Mouse (Mus musculus) bone marrow macrophage, adult 2 months (primary cell): ENCODE measurements around the gene Dll4.

Experiments used
- CTCF ChIP-seq: IDR thresholded peaks from 2 replicates; pipeline ENCODE4 v1.5.1; 2012; ENCODE audit warnings: low read depth, mild to moderate bottlenecking, low read length, moderate library complexity
- POLR2A ChIP-seq: IDR thresholded peaks from 2 replicates; pipeline ENCODE4 v1.6.1; 2012; ENCODE audit warnings: mild to moderate bottlenecking, low read depth, low read length, borderline replicate concordance

DNA sequence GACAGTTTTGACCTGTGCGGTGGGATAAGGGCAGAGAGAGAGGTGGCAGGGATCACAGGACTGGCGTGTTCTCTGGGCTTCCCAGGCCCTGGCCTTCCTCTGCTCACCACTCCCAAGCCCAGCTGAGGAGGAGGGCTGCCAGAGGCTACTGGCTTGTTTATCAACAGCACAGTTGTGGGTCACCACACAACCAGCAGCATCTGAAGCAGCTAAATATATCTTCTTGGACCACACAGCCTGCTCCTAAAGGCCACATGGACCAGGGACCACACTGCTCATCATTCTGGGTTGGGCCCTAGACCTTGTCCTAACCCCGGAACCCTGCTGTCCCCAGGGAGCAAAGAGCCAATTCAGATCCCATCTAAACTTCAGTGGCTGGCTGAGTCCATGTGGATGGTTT lies 39.4 kb downstream of the Dll4 start:
- no peak for TF ChIP-seq CTCF
- TF ChIP-seq POLR2A = no peak
